Mouse (Mus musculus) forebrain, embryonic 16.5 days (tissue): ENCODE results near the gene Xpot. TPM values are rescaled to one million over a fixed set of nuclear protein-coding genes. Genes with fewer than 3 reads are reported as not detected.

Source experiments
- ATAC-seq: fragments of 200-750 bp; cut with Nextera tagmentation; 2 replicates; pipeline ENCODE4 v1.8.0; 2017; ENCODE audit warnings: mild to moderate bottlenecking, moderate library complexity
- H3K27ac ChIP-seq: fragments of 300-500 bp; sonication (generic); 2 replicates; pipeline ENCODE4 v1.5.1; 2014; ENCODE audit warnings: low read length, control low read depth
- H3K27me3 ChIP-seq: fragments of 300-500 bp; sonication (generic); replicated peaks from 2 replicates; pipeline ENCODE4 v1.6.1; 2014; ENCODE audit warnings: low read length; ENCODE audit not compliant: control insufficient read depth, insufficient read depth
- H3K36me3 ChIP-seq: fragments of 300-500 bp; sonication (generic); 2 replicates; pipeline ENCODE4 v1.6.1; 2014; ENCODE audit not compliant: control insufficient read depth, insufficient read depth
- H3K4me1 ChIP-seq: fragments of 300-500 bp; sonication (generic); replicated peaks from 2 replicates; pipeline ENCODE4 v1.6.1; 2014; ENCODE audit warnings: low read length; ENCODE audit not compliant: control insufficient read depth, insufficient read depth
- H3K4me2 ChIP-seq: fragments of 300-500 bp; sonication (generic); 2 replicates; pipeline ENCODE4 v1.6.1; 2014; ENCODE audit warnings: mild to moderate bottlenecking, low read length, control low read depth
- H3K4me3 ChIP-seq: fragments of 300-500 bp; sonication (generic); replicated peaks from 2 replicates; pipeline ENCODE4 v1.5.1; 2014; ENCODE audit warnings: mild to moderate bottlenecking, low read length, control low read depth
- H3K9ac ChIP-seq: fragments of 300-500 bp; sonication (generic); replicated peaks from 2 replicates; pipeline ENCODE4 v1.6.1; 2014; ENCODE audit warnings: low read depth, low read length, control low read depth
- H3K9me3 ChIP-seq: fragments of 300-500 bp; sonication (generic); 2 replicates; pipeline ENCODE4 v1.6.1; 2016; ENCODE audit warnings: low read length; ENCODE audit not compliant: control insufficient read depth
- WGBS: fragments of 180-500 bp; shearing (Covaris S2); extraction: QIAGEN DNeasy Blood & Tissue Kit; methylation state at CpG from one replicate; pipeline ENCODE4 v1.1.7; 2014; 5-methylcytosine and 5-hydroxymethylcytosine counted together
- polyA plus RNA-seq: library from polyadenylated mRNA; unstranded; fragments of >200 nt; fragmentation: Nextera tagmentation; extraction: Ambion mirVana; gene quantifications from 2 replicates; pipeline ENCODE4 v1.2.1, GENCODE M21; 2015

Xpot gene
- polyA plus RNA-seq, 1 experiment from 2014 or later, result 38.4 TPM

- Histone ChIP-seq H3K9me3 (no peaks in the 10 kb centered on the region), H3K4me3 (peak overlapping the region; percentile 82), H3K4me1 (peaks cover 15% of the 10 kb centered on the region), H3K27me3 (no peaks in the 10 kb centered on the region), H3K36me3 (peaks cover 11% of the 10 kb centered on the region; the same call in 1 of the 2 replicates), H3K9ac (peak overlapping the region; percentile 90; the same call in 1 of the 2 replicates), H3K27ac (no peak overlapping the region), H3K4me2 (peak overlapping the region; percentile 94)
- ATAC-seq, result no peak
- 88% methylated on average over 20 of the region's 20 CpGs for WGBS
Observed at GRCm38 (mm10) chr10:121585056-121585790, 40.9 kb downstream of the Xpot start.

GRCm38 (mm10) chr10:121584033-121584432 lies 42.1 kb downstream of the Xpot start:
- peaks cover 15% of the 10 kb centered on the region for H3K4me1 ChIP-seq
- ATAC-seq, result no peak
- 95% methylated on average over 10 of the region's 10 CpGs for WGBS
- no peak overlapping the region for H3K4me3 ChIP-seq
- no peak overlapping the region for H3K4me2 ChIP-seq
- no peak overlapping the region for H3K27ac ChIP-seq
- H3K36me3 ChIP-seq, result peaks cover 11% of the 10 kb centered on the region; the same call in 1 of the 2 replicates
- H3K27me3 ChIP-seq, result no peaks in the 10 kb centered on the region
- no peaks in the 10 kb centered on the region for H3K9me3 ChIP-seq
- no peak overlapping the region for H3K9ac ChIP-seq

GRCm38 (mm10) chr10:121583016-121583415 lies 43.1 kb downstream of the Xpot start:
- 92% methylated on average over 12 of the region's 12 CpGs for WGBS
- no peak overlapping the region for H3K27ac ChIP-seq

GRCm38 (mm10) chr10:121582287-121582686 lies 43.8 kb downstream of the Xpot start:
- ATAC-seq, result no peak

More at GRCm38 (mm10) chr10:121583016-121583415, 43.1 kb downstream of the Xpot start:
- no peaks in the 10 kb centered on the region for H3K9me3 ChIP-seq
- H3K4me2 ChIP-seq, result no peak overlapping the region
- no peak overlapping the region for H3K4me3 ChIP-seq
- H3K9ac ChIP-seq, result no peak overlapping the region
- H3K4me1 ChIP-seq, result peaks cover 15% of the 10 kb centered on the region
- H3K27me3 ChIP-seq, result no peaks in the 10 kb centered on the region
- H3K36me3 ChIP-seq, result peaks cover 16% of the 10 kb centered on the region
- no peak for ATAC-seq

GRCm38 (mm10) chr10:121581405-121581804 lies 44.7 kb downstream of the Xpot start:
- Histone ChIP-seq H3K27ac (no peak overlapping the region), H3K4me3 (no peak overlapping the region), H3K36me3 (peaks cover 16% of the 10 kb centered on the region), H3K9me3 (no peaks in the 10 kb centered on the region), H3K9ac (no peak overlapping the region), H3K27me3 (no peaks in the 10 kb centered on the region), H3K4me2 (no peak overlapping the region), H3K4me1 (peaks cover 13% of the 10 kb centered on the region)
- no peak for ATAC-seq
- WGBS, result 79% methylated on average over 6 of the region's 6 CpGs

More at GRCm38 (mm10) chr10:121582287-121582686, 43.8 kb downstream of the Xpot start:
- no peaks in the 10 kb centered on the region for H3K9me3 ChIP-seq
- 93% methylated on average over 8 of the region's 8 CpGs for WGBS
- no peak overlapping the region for H3K9ac ChIP-seq
- peaks cover 16% of the 10 kb centered on the region for H3K36me3 ChIP-seq
- peaks cover 15% of the 10 kb centered on the region for H3K4me1 ChIP-seq
- no peak overlapping the region for H3K4me2 ChIP-seq
- H3K27ac ChIP-seq, result no peak overlapping the region
- no peak overlapping the region for H3K4me3 ChIP-seq
- no peaks in the 10 kb centered on the region for H3K27me3 ChIP-seq

- Histone ChIP-seq H3K4me2 (no peak overlapping the region), H3K9me3 (no peaks in the 10 kb centered on the region), H3K4me1 (peaks cover 6% of the 10 kb centered on the region), H3K27ac (no peak overlapping the region), H3K9ac (no peak overlapping the region), H3K4me3 (no peak overlapping the region), H3K36me3 (peaks cover 19% of the 10 kb centered on the region), H3K27me3 (no peaks in the 10 kb centered on the region)
- 98% methylated on average over 5 of the region's 5 CpGs for WGBS
- no peak for ATAC-seq
Observed at GRCm38 (mm10) chr10:121580381-121580780, 45.8 kb downstream of the Xpot start.

- H3K9me3 ChIP-seq, result no peaks in the 10 kb centered on the region
- no peaks in the 10 kb centered on the region for H3K4me1 ChIP-seq
- no peaks in the 10 kb centered on the region for H3K27me3 ChIP-seq
- peaks cover 22% of the 10 kb centered on the region for H3K36me3 ChIP-seq
- WGBS, result 90% methylated on average over 8 of the region's 9 CpGs
- H3K4me3 ChIP-seq, result no peak overlapping the region
- no peak overlapping the region for H3K9ac ChIP-seq
- ATAC-seq, result no peak
- no peak overlapping the region for H3K4me2 ChIP-seq
- no peak overlapping the region for H3K27ac ChIP-seq
Observed at GRCm38 (mm10) chr10:121576372-121576771, 49.8 kb downstream of the Xpot start.

- peaks cover 8% of the 10 kb centered on the region for H3K4me1 ChIP-seq
- H3K4me3 ChIP-seq, result no peak overlapping the region
- 98% methylated on average over 22 of the region's 22 CpGs for WGBS
- peaks cover 30% of the 10 kb centered on the region for H3K36me3 ChIP-seq
- ATAC-seq, result no peak
- no peak overlapping the region for H3K27ac ChIP-seq
- H3K9me3 ChIP-seq, result no peaks in the 10 kb centered on the region
- no peaks in the 10 kb centered on the region for H3K27me3 ChIP-seq
- no peak overlapping the region for H3K4me2 ChIP-seq
- H3K9ac ChIP-seq, result no peak overlapping the region
Observed at GRCm38 (mm10) chr10:121571511-121572147, 54.5 kb downstream of the Xpot start.

GRCm38 (mm10) chr10:121571031-121571430 lies 55.1 kb downstream of the Xpot start:
- no peak overlapping the region for H3K4me3 ChIP-seq
- no peaks in the 10 kb centered on the region for H3K9me3 ChIP-seq
- no peak overlapping the region for H3K9ac ChIP-seq
- 96% methylated on average over 3 of the region's 3 CpGs for WGBS
- no peak overlapping the region for H3K4me2 ChIP-seq
- peaks cover 30% of the 10 kb centered on the region for H3K36me3 ChIP-seq
- no peaks in the 10 kb centered on the region for H3K27me3 ChIP-seq
- H3K4me1 ChIP-seq, result peaks cover 8% of the 10 kb centered on the region
- no peak overlapping the region for H3K27ac ChIP-seq
- no peak for ATAC-seq
